Mouse (Mus musculus) lung, embryonic 14.5 days (tissue): ENCODE measurements around the gene Mn1. TPM values are rescaled to one million over a fixed set of nuclear protein-coding genes. Genes with fewer than 3 reads are reported as not detected.

ENCODE experiments used
- ATAC-seq: fragments of 200-750 bp; cut with Nextera tagmentation; 2 replicates; pipeline ENCODE4 v1.8.0; 2017; ENCODE audit warnings: mild to moderate bottlenecking, moderate TSS enrichment, moderate library complexity; ENCODE audit not compliant: insufficient read depth
- DNase-seq: peaks from one replicate; pipeline ENCODE4 v3.0.0-alpha.2; 2015
- H3K27ac ChIP-seq: fragments of 300-500 bp; sonication (generic); 2 replicates; pipeline ENCODE4 v1.5.1; 2014; ENCODE audit warnings: low read depth, mild to moderate bottlenecking, moderate library complexity
- H3K27me3 ChIP-seq: fragments of 300-500 bp; sonication (generic); 2 replicates; pipeline ENCODE4 v1.6.1; 2014; ENCODE audit warnings: low read length, control low read depth; ENCODE audit not compliant: insufficient read depth
- H3K36me3 ChIP-seq: fragments of 300-500 bp; sonication (generic); 2 replicates; pipeline ENCODE4 v1.6.1; 2014; ENCODE audit warnings: control low read depth; ENCODE audit not compliant: insufficient read depth
- H3K4me1 ChIP-seq: fragments of 300-500 bp; sonication (generic); 2 replicates; pipeline ENCODE4 v1.6.1; 2014; ENCODE audit warnings: antibody characterized with exemption, control low read depth; ENCODE audit not compliant: insufficient read depth
- H3K4me2 ChIP-seq: fragments of 300-500 bp; sonication (generic); 2 replicates; pipeline ENCODE4 v1.6.1; 2014; ENCODE audit warnings: mild to moderate bottlenecking
- H3K4me3 ChIP-seq: fragments of 300-500 bp; sonication (generic); 2 replicates; pipeline ENCODE4 v1.5.1; 2014; ENCODE audit warnings: low read depth, low read length
- H3K9ac ChIP-seq: fragments of 300-500 bp; sonication (generic); 2 replicates; pipeline ENCODE4 v1.6.1; 2014
- H3K9me3 ChIP-seq: fragments of 300-500 bp; sonication (generic); 2 replicates; pipeline ENCODE4 v1.6.1; 2016; ENCODE audit warnings: low read depth, low read length, control low read depth
- CTCF ChIP-seq: IDR thresholded peaks from 2 replicates; pipeline ENCODE4 v1.5.1; 2016; ENCODE audit warnings: antibody characterized with exemption, low read depth
- WGBS: fragments of 180-500 bp; shearing (Covaris S2); extraction: QIAGEN DNeasy Blood & Tissue Kit; methylation state at CpG from one replicate; pipeline ENCODE4 v1.1.7; 2014; 5-methylcytosine and 5-hydroxymethylcytosine counted together
- polyA plus RNA-seq: library from polyadenylated mRNA; unstranded; fragments of >200 nt; fragmentation: Nextera tagmentation; extraction: Ambion mirVana; gene quantifications from 2 replicates; pipeline ENCODE4 v1.2.1, GENCODE M21; 2014

Gene Mn1
- polyA plus RNA-seq, 1 experiment from 2014 or later, result 9.7 TPM

- TF ChIP-seq CTCF, result no peak
- DNase-seq (no peak), ATAC-seq (no peak)
- Histone ChIP-seq H3K4me2 (no peak overlapping the region), H3K9me3 (no peaks in the 10 kb centered on the region), H3K9ac (no peak overlapping the region), H3K4me3 (no peak overlapping the region), H3K36me3 (no peaks in the 10 kb centered on the region), H3K27me3 (no peaks in the 10 kb centered on the region), H3K4me1 (peaks cover 19% of the 10 kb centered on the region), H3K27ac (no peak overlapping the region)
- 35% methylated on average over 5 of the region's 5 CpGs for WGBS
These were observed 15.7 kb downstream of the Mn1 start for GRCm38 (mm10) chr5:111432842-111433241.

- Histone ChIP-seq H3K4me3 (no peak overlapping the region), H3K9ac (no peak overlapping the region), H3K4me1 (peaks cover 19% of the 10 kb centered on the region), H3K27me3 (no peaks in the 10 kb centered on the region), H3K36me3 (no peaks in the 10 kb centered on the region), H3K9me3 (no peaks in the 10 kb centered on the region), H3K27ac (no peak overlapping the region), H3K4me2 (peak overlapping the region; percentile 34; the same call in 1 of the 2 replicates)
- ATAC-seq (peak; percentile 80), DNase-seq (peak; percentile 85)
- no peak for TF ChIP-seq CTCF
- WGBS, result 12% methylated on average over 16 of the region's 16 CpGs
These were observed 17.2 kb downstream of the Mn1 start for GRCm38 (mm10) chr5:111434342-111434842.

- no peak for TF ChIP-seq CTCF
- Histone ChIP-seq H3K9me3 (no peaks in the 10 kb centered on the region), H3K4me3 (no peak overlapping the region), H3K36me3 (no peaks in the 10 kb centered on the region), H3K4me2 (no peak overlapping the region), H3K4me1 (peaks cover 15% of the 10 kb centered on the region), H3K27ac (no peak overlapping the region), H3K9ac (no peak overlapping the region), H3K27me3 (no peaks in the 10 kb centered on the region)
- DNase-seq, result no peak
- ATAC-seq, result no peak
- WGBS, result 77% methylated on average over 7 of the region's 7 CpGs
These were observed 19.1 kb downstream of the Mn1 start for GRCm38 (mm10) chr5:111436260-111436659.

DNA sequence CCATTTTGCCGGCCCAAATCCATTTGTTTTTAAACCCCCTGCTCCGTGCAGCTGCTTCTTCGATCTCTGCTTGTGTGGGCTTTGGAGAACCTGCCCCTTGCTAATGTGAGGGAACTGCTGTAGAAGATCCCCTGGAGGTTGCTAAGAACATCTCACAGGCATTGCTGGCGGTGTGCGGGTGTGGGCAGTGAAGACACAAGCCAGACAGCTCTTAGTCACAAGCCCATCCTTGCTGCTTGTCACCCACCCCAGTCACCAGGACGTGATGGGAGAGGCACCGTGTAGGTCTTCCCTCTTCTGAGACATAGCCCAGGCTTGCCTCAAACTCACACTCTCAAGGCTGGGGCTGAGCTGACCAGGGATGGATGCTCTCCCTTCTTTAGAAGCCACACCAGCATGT is 20.0 kb downstream of the Mn1 start:
- Histone ChIP-seq H3K36me3 (no peaks in the 10 kb centered on the region), H3K27me3 (no peaks in the 10 kb centered on the region), H3K4me1 (peaks cover 8% of the 10 kb centered on the region), H3K9ac (no peak overlapping the region), H3K4me3 (no peak overlapping the region), H3K27ac (no peak overlapping the region), H3K4me2 (no peak overlapping the region), H3K9me3 (no peaks in the 10 kb centered on the region)
- whole genome bisulfite sequencing, result 56% methylated on average over 7 of the region's 7 CpGs
- TF ChIP-seq CTCF, result no peak
- DNase-seq (no peak), ATAC-seq (no peak)

DNA sequence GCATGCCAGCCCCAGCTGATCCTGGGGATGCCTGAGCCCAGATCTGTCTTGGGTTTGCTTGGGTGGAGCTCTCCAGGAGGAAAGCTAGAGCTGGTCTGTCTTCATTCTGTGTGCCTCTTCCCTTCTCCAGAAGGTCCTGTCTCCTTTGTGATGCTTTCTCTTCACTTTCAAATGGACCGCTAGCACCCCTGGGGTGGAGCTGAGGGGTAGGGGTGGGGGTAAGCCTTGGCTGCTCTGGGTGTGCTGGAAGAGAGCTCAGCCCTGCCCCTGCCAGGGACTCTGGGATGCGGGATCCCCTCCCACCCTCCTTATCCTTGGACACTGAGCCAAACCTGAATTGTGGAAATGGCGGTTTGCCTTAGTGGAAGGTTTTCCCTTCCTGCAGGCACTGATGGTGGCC is 21.2 kb downstream of the Mn1 start:
- H3K4me2 ChIP-seq, result no peak overlapping the region
- ATAC-seq (no peak), DNase-seq (no peak)
- H3K27me3 ChIP-seq, result no peaks in the 10 kb centered on the region
- 79% methylated on average over 3 of the region's 3 CpGs for WGBS
- no peaks in the 10 kb centered on the region for H3K36me3 ChIP-seq
- H3K27ac ChIP-seq, result no peak overlapping the region
- no peak overlapping the region for H3K9ac ChIP-seq
- peaks cover 8% of the 10 kb centered on the region for H3K4me1 ChIP-seq
- no peak for TF ChIP-seq CTCF
- H3K4me3 ChIP-seq, result no peak overlapping the region
- H3K9me3 ChIP-seq, result no peaks in the 10 kb centered on the region

- Histone ChIP-seq H3K4me3 (no peak overlapping the region), H3K9ac (no peak overlapping the region), H3K27ac (no peak overlapping the region), H3K4me1 (peaks cover 4% of the 10 kb centered on the region), H3K9me3 (no peaks in the 10 kb centered on the region), H3K27me3 (no peaks in the 10 kb centered on the region), H3K36me3 (no peaks in the 10 kb centered on the region), H3K4me2 (no peak overlapping the region)
- ATAC-seq (no peak), DNase-seq (no peak)
- 88% methylated on average over 8 of the region's 8 CpGs for whole genome bisulfite sequencing
- TF ChIP-seq CTCF, result no peak
These were observed 21.7 kb downstream of the Mn1 start for GRCm38 (mm10) chr5:111438821-111439220.

GRCm38 (mm10) chr5:111440264-111440663 is 23.1 kb downstream of the Mn1 start:
- no peaks in the 10 kb centered on the region for H3K9me3 ChIP-seq
- no peak overlapping the region for H3K9ac ChIP-seq
- H3K36me3 ChIP-seq, result no peaks in the 10 kb centered on the region
- DNase-seq (no peak), ATAC-seq (no peak)
- H3K4me1 ChIP-seq, result no peaks in the 10 kb centered on the region
- no peak overlapping the region for H3K27ac ChIP-seq
- no peak overlapping the region for H3K4me3 ChIP-seq
- 85% methylated on average over 4 of the region's 4 CpGs for WGBS
- H3K4me2 ChIP-seq, result no peak overlapping the region
- H3K27me3 ChIP-seq, result no peaks in the 10 kb centered on the region
- TF ChIP-seq CTCF, result no peak
